Mouse (Mus musculus): ENCODE measurements at regions not wholly inside any gene's neighbourhood (a gene's known extent, or its start where the extent isn't known, plus 50 kb on each side); places are given as distances from the start of the nearest gene placed in this dataset.

DNA sequence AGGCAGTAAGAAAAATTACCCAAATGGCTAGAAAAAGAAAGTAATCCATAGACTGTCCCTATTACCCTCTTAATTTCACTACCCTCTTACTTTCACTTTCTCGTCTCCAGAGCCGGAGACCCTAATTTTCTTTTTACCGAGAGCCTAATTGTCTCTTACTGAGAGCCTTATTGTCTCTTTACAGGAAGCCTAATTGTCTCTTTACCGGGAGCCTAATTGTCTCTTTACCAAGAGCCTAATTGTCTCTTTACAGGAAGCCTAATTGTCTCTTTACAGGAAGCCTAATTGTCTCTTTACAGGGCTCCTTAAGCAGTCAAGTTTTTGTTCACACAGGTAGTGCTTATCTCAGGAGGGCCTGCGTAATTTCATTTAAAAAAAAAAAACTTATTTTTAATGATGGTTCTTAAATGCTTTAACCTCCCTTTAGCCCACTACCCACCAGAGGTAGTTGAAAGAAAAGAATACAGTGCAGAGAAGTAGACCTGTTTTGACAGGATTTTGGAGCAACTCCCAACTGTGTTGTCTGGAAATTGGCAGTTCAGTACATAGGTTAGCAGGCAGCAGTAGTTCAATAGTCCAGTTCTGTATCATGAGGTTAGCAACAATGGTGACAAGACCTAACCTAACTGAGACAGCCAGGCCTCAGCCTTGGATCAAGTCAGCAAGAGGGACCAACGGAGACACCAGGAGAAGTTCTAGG is 724.2 kb downstream of the Rpia start:
- TF ChIP-seq CTCF (IDR thresholded peaks at IDR 0.05; ENCODE audit: extremely low read depth, insufficient read length, insufficient replicate concordance, low read depth, low read length) (no peak), POLR2A (IDR thresholded peaks at IDR 0.05; ENCODE audit: low read depth, low read length) (no peak)

All from small intestine, adult 2 months (tissue).